ENCODE assay signal across 8 mouse cellular contexts in the genomic region with DNA sequence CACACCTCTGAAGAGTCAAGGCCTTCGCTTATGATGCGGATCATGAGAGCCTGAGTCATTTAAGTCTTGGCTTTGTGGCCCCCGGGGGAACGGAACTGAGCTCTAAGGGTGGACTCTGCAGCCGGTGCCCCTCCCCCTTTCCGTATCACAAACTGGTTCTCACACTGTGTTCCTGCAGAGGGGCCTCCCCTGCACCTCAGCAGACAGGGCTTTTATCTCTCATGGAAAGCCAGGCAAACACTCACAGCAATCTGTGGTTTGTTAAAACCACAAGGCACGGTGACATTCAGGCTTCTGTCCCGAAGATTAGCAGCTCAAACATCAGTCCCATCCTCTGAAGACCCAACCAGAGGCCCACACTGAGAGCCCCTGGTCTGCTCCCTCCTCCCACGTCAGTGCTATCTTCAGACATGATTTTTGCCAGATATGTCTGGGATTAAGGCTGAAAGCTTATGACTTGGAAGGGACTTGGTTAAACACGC. TPM values are rescaled to one million over a fixed set of nuclear protein-coding genes. Genes with fewer than 3 reads are reported as not detected.
A peak's percentile ranks its signal among the peaks of the same experiment; 100 is the strongest.
DNase-seq lines count a peak whose midpoint lies in the region; ATAC-seq and TF ChIP-seq lines count a peak whose summit lies in the region.

No protein-coding gene starts in this region.

- TF ChIP-seq CTCF in gastrocnemius, adult 2 months (IDR thresholded peaks at IDR 0.05) = no peak

- intact Hi-C loops in gastrocnemius, adult 2 months (cut with DNase I) = no loop called here

- no peak overlapping the region; the same call in none of the 2 replicates for H3K4me3 ChIP-seq in gastrocnemius, adult 2 months
- peak overlapping the region; percentile 17 for H3K4me3 ChIP-seq in heart, embryonic 13.5 days
- no peak overlapping the region for H3K4me3 ChIP-seq in limb, embryonic 12.5 days (replicated peaks)

- H3K36me3 ChIP-seq in heart, embryonic 13.5 days = no peaks in the 10 kb centered on the region
- no peaks in the 10 kb centered on the region for H3K36me3 ChIP-seq in limb, embryonic 12.5 days

- no peak for DNase-seq in gastrocnemius, adult 2 months
- no peak for DNase-seq in gastrocnemius, postnatal 10 days
- DNase-seq in natural killer cell, adult 2 months (ENCODE audit: low spot score in 2 of 2) = peak; percentile 13 to 37
- no peak for DNase-seq in cerebellum, adult 9-10 months
- DNase-seq in left cerebral cortex, adult 8-10 months (ENCODE audit: low spot score in 2 of 2) = no peak

- no peaks in the 10 kb centered on the region for H3K27me3 ChIP-seq in heart, embryonic 13.5 days (replicated peaks)
- no peaks in the 10 kb centered on the region for H3K27me3 ChIP-seq in limb, embryonic 12.5 days

- peak overlapping the region; percentile 59 for H3K4me2 ChIP-seq in heart, embryonic 13.5 days
- H3K4me2 ChIP-seq in limb, embryonic 12.5 days = no peak overlapping the region

- peak; percentile 89 for ATAC-seq in activated CD4-positive, CD25-positive, alpha-beta regulatory T cell, adult 4 months
- peak; percentile 79; the same call in 1 of the 2 replicates for ATAC-seq in heart, embryonic 13.5 days (ENCODE audit: extremely low read depth, insufficient number of reproducible peaks, low FRiP score, low TSS enrichment)
- no peak for ATAC-seq in limb, embryonic 12.5 days (ENCODE audit: insufficient number of reproducible peaks, insufficient read depth, low FRiP score, low TSS enrichment, low read depth)

- no peaks in the 10 kb centered on the region for H3K9me3 ChIP-seq in heart, embryonic 13.5 days
- H3K9me3 ChIP-seq in limb, embryonic 12.5 days = no peaks in the 10 kb centered on the region

- 1% methylated on average over 10 of the region's 10 CpGs for WGBS in heart, embryonic 13.5 days
- 28% methylated on average over 10 of the region's 10 CpGs for WGBS in limb, embryonic 12.5 days

- peak overlapping the region; percentile 83 for H3K27ac ChIP-seq in gastrocnemius, adult 2 months
- H3K27ac ChIP-seq in heart, embryonic 13.5 days (replicated peaks) = peak overlapping the region; percentile 97
- H3K27ac ChIP-seq in limb, embryonic 12.5 days = peak overlapping the region; percentile 42; the same call in 1 of the 2 replicates

- peaks cover 76% of the 10 kb centered on the region for H3K4me1 ChIP-seq in heart, embryonic 13.5 days
- peaks cover 32% of the 10 kb centered on the region for H3K4me1 ChIP-seq in limb, embryonic 12.5 days (replicated peaks)

- H3K9ac ChIP-seq in heart, embryonic 13.5 days = peak overlapping the region; percentile 77
- 0 out of 2 replicates have a peak overlapping the region, but pooled peaks have one; percentile 27 for H3K9ac ChIP-seq in limb, embryonic 12.5 days (replicated peaks)

RNA-seq across cellular contexts. Expression of gene Arhgap31, which starts 59.6 kb away (rescaled TPM):
- total RNA-seq in gastrocnemius, adult 2 months (2021) = 10 to 100 TPM; 11.9 to 18.6 TPM
- 10 to 100 TPM; 22.1 to 28.5 TPM for total RNA-seq in gastrocnemius, postnatal 10 days (2021)
- 10 to 100 TPM; 19.6 to 19.9 TPM for polyA plus RNA-seq in activated CD4-positive, CD25-positive, alpha-beta regulatory T cell, adult 4 months (2017; shearing (Covaris generic))
- polyA plus RNA-seq in heart, embryonic 13.5 days (2015; fragmentation: Nextera tagmentation; extraction: Ambion mirVana) = 26.2 and 27.9 TPM in 2 replicates
- 8.8 and 9.9 TPM in 2 replicates for polyA plus RNA-seq in limb, embryonic 12.5 days (2016; fragmentation: Nextera tagmentation; extraction: Ambion mirVana)
- total RNA-seq in left cerebral cortex, adult 8-10 months (2022) = 10 to 100 TPM; 16.6 to 20.1 (median 18.3) TPM

Comparison
In these comparisons a context has a peak if more than half of its experiments do, and no peak if none do; other contexts are left out.
1. DNase-seq: peak in natural killer cell, adult 2 months (2 of 2); none in gastrocnemius, adult 2 months (single experiment), gastrocnemius, postnatal 10 days (single experiment), cerebellum, adult 9-10 months (single experiment) and left cerebral cortex, adult 8-10 months (0 of 2).
2. H3K27ac ChIP-seq: peak in every context shown above with its lines; median percentile 97 in heart, embryonic 13.5 days; 83 in gastrocnemius, adult 2 months; 42 in limb, embryonic 12.5 days.